Mouse (Mus musculus): ENCODE measurements around the gene Cdk10. TPM values are rescaled to one million over a fixed set of nuclear protein-coding genes. Genes with fewer than 3 reads are reported as not detected.
"Not testable (repeated sequence)": the region's sequence is repeated elsewhere in the genome, so short reads cannot be mapped to it uniquely, and the experiment has no call there.

Gene Cdk10
- polyA plus RNA-seq (2012; ENCODE audit: insufficient read depth, insufficient read length, missing spikeins), result 35.5 and 36.1 TPM in 2 replicates

DNA sequence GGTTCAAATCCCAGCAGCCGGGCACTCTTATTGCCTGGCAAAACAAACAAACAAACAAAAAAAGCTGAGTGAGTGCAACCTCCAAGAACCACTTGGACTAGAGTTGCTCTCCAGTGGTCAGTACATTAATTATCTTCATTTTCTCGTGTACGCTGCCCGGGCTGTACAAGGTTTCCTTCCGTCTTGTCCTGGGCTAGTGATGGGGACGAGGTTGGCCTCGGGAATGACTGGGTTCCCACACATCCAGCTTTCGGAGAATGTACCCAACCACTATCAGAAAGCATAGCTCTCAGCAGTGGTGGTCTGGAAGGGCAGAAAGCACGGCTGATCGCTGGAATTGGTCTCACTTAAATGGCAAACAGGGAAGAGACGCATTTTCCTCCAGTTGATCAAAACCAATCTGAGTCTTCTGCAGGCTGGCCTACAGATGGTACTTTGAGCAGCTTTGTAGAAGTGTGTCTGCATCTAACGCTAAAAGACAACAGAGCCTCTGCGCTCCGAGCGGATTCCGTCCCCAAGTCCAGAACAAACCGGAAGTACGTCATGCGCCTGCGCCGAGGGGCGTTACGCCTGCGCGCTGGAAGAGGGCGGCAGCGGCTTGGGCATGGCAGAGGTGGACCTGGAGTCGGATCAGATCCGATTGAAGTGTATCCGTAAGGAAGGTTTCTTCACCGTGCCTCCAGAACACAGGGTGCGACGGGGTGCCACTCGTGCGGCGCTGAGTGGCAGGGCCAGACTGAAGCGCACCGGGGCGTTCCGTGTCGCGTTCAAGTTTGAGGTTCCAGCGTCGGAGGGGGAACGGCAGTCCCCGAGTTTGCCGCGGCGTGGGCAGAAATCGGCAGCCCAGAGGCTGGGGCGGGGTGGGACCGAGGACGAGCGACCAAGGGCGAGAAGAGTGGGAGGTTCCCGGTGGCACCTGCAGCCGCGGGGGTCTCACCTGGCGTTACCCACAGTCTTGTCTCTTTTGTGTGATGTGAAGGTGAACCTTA lies at the start of gene Cdk10:
Cdk10 (plus strand) TSS at position 565 of the 989 bp plus-strand sequence.
- Histone ChIP-seq H3K4me3 (ENCODE audit: insufficient read depth, low read length) (peak within 1 kb of the TSS; percentile 68), H3K4me1 (ENCODE audit: control insufficient read depth, insufficient read depth, low read length) (peaks cover 6% of the 10 kb centered on the region), H3K27ac (ENCODE audit: insufficient read depth, low read depth, low read length) (peak within 1 kb of the TSS; percentile 72)
- TF ChIP-seq POLR2A (IDR thresholded peaks at IDR 0.05; ENCODE audit: borderline replicate concordance, low read depth, low read length), result no peak; the same call in 1 of the 2 replicates
- no peak for TF ChIP-seq CTCF (IDR thresholded peaks at IDR 0.05; ENCODE audit: low read depth, low read length)

GRCm38 (mm10) chr8:123181391-123181790 lies 43.3 kb upstream of the Cdk10 start:
- Histone ChIP-seq H3K4me3 (ENCODE audit: insufficient read depth, low read length) (no peak overlapping the region), H3K4me1 (ENCODE audit: control insufficient read depth, insufficient read depth, low read length) (no peaks in the 10 kb centered on the region), H3K27ac (ENCODE audit: insufficient read depth, low read depth, low read length) (no peak overlapping the region)
- TF ChIP-seq CTCF (IDR thresholded peaks at IDR 0.05; ENCODE audit: low read depth, low read length), result no peak
- no peak for TF ChIP-seq POLR2A (IDR thresholded peaks at IDR 0.05; ENCODE audit: borderline replicate concordance, low read depth, low read length)

- Histone ChIP-seq H3K27ac (ENCODE audit: insufficient read depth, low read depth, low read length) (no peak within 1 kb of the TSS), H3K4me3 (ENCODE audit: insufficient read depth, low read length) (no peak within 1 kb of the TSS), H3K4me1 (ENCODE audit: control insufficient read depth, insufficient read depth, low read length) (peaks cover 9% of the 10 kb centered on the region)
- TF ChIP-seq POLR2A (IDR thresholded peaks at IDR 0.05; ENCODE audit: borderline replicate concordance, low read depth, low read length), result no peak
- TF ChIP-seq CTCF (IDR thresholded peaks at IDR 0.05; ENCODE audit: low read depth, low read length), result no peak
These were observed 38.9 kb upstream of the Cdk10 start, which contains the start of gene Dpep1 for GRCm38 (mm10) chr8:123185566-123186409. Dpep1 (plus strand) TSS chr8:123186242.

GRCm38 (mm10) chr8:123188006-123188405 lies 36.6 kb upstream of the Cdk10 start:
- Histone ChIP-seq H3K4me3 (ENCODE audit: insufficient read depth, low read length) (no peak overlapping the region), H3K4me1 (ENCODE audit: control insufficient read depth, insufficient read depth, low read length) (peaks cover 11% of the 10 kb centered on the region), H3K27ac (ENCODE audit: insufficient read depth, low read depth, low read length) (no peak overlapping the region)
- TF ChIP-seq CTCF (IDR thresholded peaks at IDR 0.05; ENCODE audit: low read depth, low read length) (no peak), POLR2A (IDR thresholded peaks at IDR 0.05; ENCODE audit: borderline replicate concordance, low read depth, low read length) (no peak)

DNA sequence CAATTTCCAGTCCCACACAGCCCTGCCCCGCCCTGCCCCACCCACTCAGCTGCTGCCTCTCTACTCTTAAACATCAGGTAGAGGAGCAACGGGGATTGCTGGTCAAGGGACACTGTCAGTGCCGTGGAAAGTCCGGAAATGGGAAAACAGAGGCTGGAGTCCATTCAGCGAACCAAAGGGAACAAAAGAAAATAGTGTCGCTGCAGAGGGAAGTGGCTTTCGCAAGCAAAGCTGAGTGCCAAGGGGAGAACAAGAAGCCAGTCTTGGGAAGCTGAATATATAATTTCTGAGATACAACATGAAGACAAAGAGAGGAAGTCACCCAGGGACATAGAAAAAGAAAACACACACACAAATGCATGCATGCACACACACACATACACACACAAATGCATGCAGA lies 35.8 kb upstream of the Cdk10 start:
- no peak overlapping the region for H3K4me3 ChIP-seq (ENCODE audit: insufficient read depth, low read length)
- H3K4me1 ChIP-seq (ENCODE audit: control insufficient read depth, insufficient read depth, low read length), result peaks cover 11% of the 10 kb centered on the region
- TF ChIP-seq POLR2A (IDR thresholded peaks at IDR 0.05; ENCODE audit: borderline replicate concordance, low read depth, low read length) (no peak), CTCF (IDR thresholded peaks at IDR 0.05; ENCODE audit: low read depth, low read length) (no peak)
- no peak overlapping the region for H3K27ac ChIP-seq (ENCODE audit: insufficient read depth, low read depth, low read length)

- TF ChIP-seq POLR2A (IDR thresholded peaks at IDR 0.05; ENCODE audit: borderline replicate concordance, low read depth, low read length) (no peak), CTCF (IDR thresholded peaks at IDR 0.05; ENCODE audit: low read depth, low read length) (peak; percentile 31; the same call in 1 of the 2 replicates)
- Histone ChIP-seq H3K4me3 (ENCODE audit: insufficient read depth, low read length) (no peak overlapping the region), H3K27ac (ENCODE audit: insufficient read depth, low read depth, low read length) (no peak overlapping the region), H3K4me1 (ENCODE audit: control insufficient read depth, insufficient read depth, low read length) (peaks cover 11% of the 10 kb centered on the region)
These were observed 34.0 kb upstream of the Cdk10 start for GRCm38 (mm10) chr8:123190678-123191077.

DNA sequence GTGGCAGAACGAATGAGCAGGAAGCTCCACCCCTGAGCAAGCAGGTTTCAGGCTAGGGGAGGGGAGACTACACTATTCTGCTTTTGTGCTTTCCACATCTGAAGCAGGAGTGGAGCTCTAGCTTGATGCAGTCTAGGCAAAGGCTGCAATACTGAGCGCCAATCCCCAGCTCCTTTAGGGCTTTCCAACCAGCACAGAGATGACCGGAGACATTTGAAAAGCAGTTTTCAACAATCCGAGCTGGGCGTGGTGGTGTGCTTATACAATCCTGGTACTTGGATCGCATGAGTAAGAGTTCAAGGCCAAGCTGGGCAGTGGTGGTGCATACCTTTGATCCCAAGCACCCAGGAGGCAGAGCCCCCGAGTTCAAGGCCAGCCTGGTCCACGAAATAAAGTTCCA lies 32.7 kb upstream of the Cdk10 start:
- Histone ChIP-seq H3K27ac (ENCODE audit: insufficient read depth, low read depth, low read length) (no peak overlapping the region), H3K4me1 (ENCODE audit: control insufficient read depth, insufficient read depth, low read length) (peaks cover 11% of the 10 kb centered on the region), H3K4me3 (ENCODE audit: insufficient read depth, low read length) (no peak overlapping the region)
- TF ChIP-seq CTCF (IDR thresholded peaks at IDR 0.05; ENCODE audit: low read depth, low read length) (no peak), POLR2A (IDR thresholded peaks at IDR 0.05; ENCODE audit: borderline replicate concordance, low read depth, low read length) (no peak)

DNA sequence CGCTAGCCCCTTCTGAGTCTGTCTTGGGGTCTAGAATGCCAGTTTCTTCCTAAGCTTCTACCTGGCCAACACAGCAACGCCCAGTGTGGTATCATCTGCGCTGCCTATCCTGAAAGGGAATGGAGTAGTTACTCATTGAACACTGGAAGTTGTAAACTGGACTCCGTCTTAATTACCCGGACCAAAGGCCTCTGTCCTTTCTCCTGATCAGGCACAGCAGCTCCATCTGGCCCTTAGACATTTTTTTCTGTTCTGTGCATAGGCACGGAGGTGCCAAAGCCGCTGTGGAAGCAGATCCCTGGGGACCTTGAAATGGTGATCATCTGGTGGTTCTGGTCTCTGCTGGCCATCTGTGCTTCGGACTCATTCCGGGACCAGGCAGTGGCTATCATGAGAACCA lies 30.9 kb upstream of the Cdk10 start:
- TF ChIP-seq POLR2A (IDR thresholded peaks at IDR 0.05; ENCODE audit: borderline replicate concordance, low read depth, low read length) (no peak), CTCF (IDR thresholded peaks at IDR 0.05; ENCODE audit: low read depth, low read length) (no peak)
- H3K4me1 ChIP-seq (ENCODE audit: control insufficient read depth, insufficient read depth, low read length), result peaks cover 6% of the 10 kb centered on the region
- H3K27ac ChIP-seq (ENCODE audit: insufficient read depth, low read depth, low read length), result no peak overlapping the region
- no peak overlapping the region for H3K4me3 ChIP-seq (ENCODE audit: insufficient read depth, low read length)

DNA sequence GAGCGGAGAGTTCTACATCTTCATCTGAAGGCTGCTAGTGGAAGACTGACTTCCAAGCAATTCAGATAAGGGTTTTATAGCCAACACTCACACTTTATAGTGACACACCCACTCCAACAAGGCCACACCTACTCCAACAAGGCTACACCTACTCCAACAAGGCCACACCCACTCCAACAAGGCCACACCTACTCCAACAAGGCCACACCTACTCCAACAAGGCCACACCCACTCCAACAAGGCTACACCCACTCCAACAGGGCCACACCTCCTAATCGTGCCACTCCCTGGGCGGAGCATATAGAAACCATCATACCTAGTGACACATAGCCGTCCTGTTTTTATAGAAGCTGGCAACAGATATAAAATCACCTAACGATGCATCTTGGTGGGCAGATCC lies 27.6 kb upstream of the Cdk10 start:
- H3K4me3 ChIP-seq (ENCODE audit: insufficient read depth, low read length); H3K27ac ChIP-seq (ENCODE audit: insufficient read depth, low read depth, low read length); H3K4me1 ChIP-seq (ENCODE audit: control insufficient read depth, insufficient read depth, low read length): not testable (repeated sequence)
